ENCODE assay signal across 8 mouse cellular contexts in the genomic region with DNA sequence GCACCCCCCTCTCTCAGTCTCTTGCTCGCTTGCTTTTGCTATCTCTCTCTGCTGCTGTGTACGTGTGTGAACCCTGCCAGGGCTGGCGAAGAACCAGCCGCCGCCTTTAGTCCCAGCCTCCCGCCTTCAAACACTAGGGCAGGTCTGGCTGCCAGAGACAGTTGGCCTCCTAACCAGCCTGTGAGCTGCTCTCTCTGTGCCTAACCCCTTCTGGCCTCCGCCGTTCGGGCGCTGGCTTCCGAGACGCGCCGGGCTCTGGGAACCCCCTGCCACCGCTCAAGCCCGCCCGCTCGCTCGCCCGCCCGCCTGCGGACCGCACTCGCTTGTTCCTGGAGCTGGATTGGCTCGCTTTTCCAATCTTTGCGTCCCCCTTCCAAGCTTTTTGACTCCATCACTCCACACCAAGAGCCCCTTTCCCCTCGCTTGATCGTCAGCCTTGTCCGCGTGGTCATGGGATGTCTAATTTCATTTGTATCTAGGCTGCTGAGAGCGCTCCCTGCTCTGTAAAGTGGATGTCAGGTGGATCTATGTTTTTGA. TPM values are rescaled to one million over a fixed set of nuclear protein-coding genes. Genes with fewer than 3 reads are reported as not detected.
DNase-seq lines count a peak whose midpoint lies in the region; ATAC-seq lines count a peak whose summit lies in the region.

No protein-coding gene starts in this region.

- no peak for DNase-seq in kidney, postnatal 4 days
- peak; percentile 78 to 87 for DNase-seq in cerebellum, postnatal 10 days
- DNase-seq in midbrain, embryonic 11.5 days (ENCODE audit: low spot score, missing footprints): peak; percentile 94
- DNase-seq in spleen, postnatal 14 days (ENCODE audit: low spot score in 2 of 2): no peak
- DNase-seq in thymus, postnatal 10 days (ENCODE audit: low spot score in 2 of 2): no peak

- H3K9me3 ChIP-seq in kidney, embryonic 15.5 days (replicated peaks): no peaks in the 10 kb centered on the region
- H3K9me3 ChIP-seq in heart, embryonic 15.5 days (replicated peaks): no peaks in the 10 kb centered on the region
- no peaks in the 10 kb centered on the region for H3K9me3 ChIP-seq in midbrain, embryonic 11.5 days (ENCODE audit: control insufficient read depth, low read length)

- peaks cover 87% of the 10 kb centered on the region for H3K27me3 ChIP-seq in kidney, embryonic 15.5 days
- H3K27me3 ChIP-seq in heart, embryonic 15.5 days: peaks cover 85% of the 10 kb centered on the region
- peaks cover 74% of the 10 kb centered on the region for H3K27me3 ChIP-seq in midbrain, embryonic 11.5 days (ENCODE audit: control insufficient read depth, insufficient read depth, low read length)

- H3K4me1 ChIP-seq in kidney, embryonic 15.5 days: peaks cover 35% of the 10 kb centered on the region
- peaks cover 25% of the 10 kb centered on the region for H3K4me1 ChIP-seq in heart, embryonic 15.5 days (replicated peaks)
- H3K4me1 ChIP-seq in midbrain, embryonic 11.5 days (ENCODE audit: control insufficient read depth, insufficient read depth, low read length): peaks cover 19% of the 10 kb centered on the region

- WGBS in kidney, embryonic 15.5 days: under 1% methylated on average over 31 of the region's 31 CpGs
- WGBS in heart, embryonic 15.5 days: 2% methylated on average over 31 of the region's 31 CpGs
- WGBS in midbrain, embryonic 11.5 days: under 1% methylated on average over 29 of the region's 31 CpGs

- peak overlapping the region; percentile 33 for H3K4me3 ChIP-seq in kidney, embryonic 15.5 days (replicated peaks)
- H3K4me3 ChIP-seq in heart, embryonic 15.5 days: peak overlapping the region; percentile 34
- peak overlapping the region; percentile 46 for H3K4me3 ChIP-seq in midbrain, embryonic 11.5 days (ENCODE audit: low read depth, low read length)

- no peaks in the 10 kb centered on the region for H3K36me3 ChIP-seq in kidney, embryonic 15.5 days
- H3K36me3 ChIP-seq in heart, embryonic 15.5 days: no peaks in the 10 kb centered on the region
- H3K36me3 ChIP-seq in midbrain, embryonic 11.5 days (ENCODE audit: control insufficient read depth, insufficient read depth, low read length): no peaks in the 10 kb centered on the region

- peak overlapping the region; percentile 56 for H3K4me2 ChIP-seq in kidney, embryonic 15.5 days
- H3K4me2 ChIP-seq in heart, embryonic 15.5 days: peak overlapping the region; percentile 56
- H3K4me2 ChIP-seq in midbrain, embryonic 11.5 days: peak overlapping the region; percentile 87

- no peak overlapping the region for H3K27ac ChIP-seq in kidney, embryonic 15.5 days
- H3K27ac ChIP-seq in heart, embryonic 15.5 days: no peak overlapping the region
- no peak overlapping the region for H3K27ac ChIP-seq in midbrain, embryonic 11.5 days (ENCODE audit: low read depth, low read length)

- no peak overlapping the region for H3K9ac ChIP-seq in kidney, embryonic 15.5 days
- no peak overlapping the region for H3K9ac ChIP-seq in heart, embryonic 15.5 days
- peak overlapping the region; percentile 62 for H3K9ac ChIP-seq in midbrain, embryonic 11.5 days (ENCODE audit: low read length)

- 0 out of 2 replicates have a peak, but pooled peaks have one; percentile 19 for ATAC-seq in kidney, embryonic 15.5 days (replicated peaks; ENCODE audit: low FRiP score)
- ATAC-seq in heart, embryonic 15.5 days (replicated peaks; ENCODE audit: insufficient number of reproducible peaks, insufficient read depth, low FRiP score, low read depth): no peak
- peak; percentile 51 for ATAC-seq in midbrain, embryonic 11.5 days (ENCODE audit: low FRiP score)
- ATAC-seq in monocyte, adult 5-6 weeks (replicated peaks; ENCODE audit: insufficient number of reproducible peaks, low FRiP score, low TSS enrichment, poor library complexity, severe bottlenecking): no peak

RNA-seq across cellular contexts. Expression of a gene that starts 1.5 kb away (rescaled TPM):
- 0.38 and 0.39 TPM in 2 replicates for polyA plus RNA-seq in kidney, embryonic 15.5 days (2015; fragmentation: Nextera tagmentation; extraction: Ambion mirVana)
- polyA plus RNA-seq in heart, embryonic 15.5 days (2015; fragmentation: Nextera tagmentation; extraction: Ambion mirVana): 0.14 and 0.47 TPM in 2 replicates
- 4.8 and 5.2 TPM in 2 replicates for polyA plus RNA-seq in midbrain, embryonic 11.5 days (2014; fragmentation: Nextera tagmentation; extraction: Ambion mirVana)
- total RNA-seq in monocyte, adult 5-6 weeks (2017): not detected in 3 replicates

Comparison
In these comparisons a context has a peak if more than half of its experiments do, and no peak if none do; other contexts are left out.
1. ATAC-seq: peak in kidney, embryonic 15.5 days (single experiment) and midbrain, embryonic 11.5 days (single experiment); none in heart, embryonic 15.5 days (single experiment) and monocyte, adult 5-6 weeks (single experiment).
2. DNase-seq: peak in cerebellum, postnatal 10 days (2 of 2) and midbrain, embryonic 11.5 days (single experiment); none in kidney, postnatal 4 days (0 of 2), spleen, postnatal 14 days (0 of 2) and thymus, postnatal 10 days (0 of 2).
3. Peak in every context shown above with its lines, with median percentiles within 50 percentile points of each other: H3K4me2 ChIP-seq and H3K4me3 ChIP-seq.